ENCODE assay signal across 19 mouse cellular contexts in genomic region chr7:123025123-123025522, GRCm38 (mm10). TPM values are rescaled to one million over a fixed set of nuclear protein-coding genes. Genes with fewer than 3 reads are reported as not detected.
A peak's percentile ranks its signal among the peaks of the same experiment; 100 is the strongest.
DNase-seq lines count a peak whose midpoint lies in the region; ATAC-seq and TF ChIP-seq lines count a peak whose summit lies in the region.
"Had no signal": no experiment of that assay in that cellular context is flagged by ENCODE, and none has a peak within 500 bp of the region (broad histone marks: within the 10 kb centered on the region; RNA-seq: fewer than 3 reads in every experiment).

No protein-coding gene starts in this region.

- ATAC-seq in kidney, postnatal 0 days (replicated peaks; ENCODE audit: low FRiP score, low read depth) = no peak
- ATAC-seq in inflammation-experienced regulatory T-cells, adult 6 months = peak; percentile 70
- ATAC-seq: intestine, postnatal 0 days; liver, embryonic 12.5 days; midbrain, embryonic 13.5 days had no signal

- H3K4me2 ChIP-seq in kidney, postnatal 0 days (ENCODE audit: low read length) = 0 out of 2 replicates have a peak overlapping the region, but pooled peaks have one; percentile 10
- H3K4me2 ChIP-seq: embryonic facial prominence, embryonic 12.5 days; heart, embryonic 15.5 days; hindbrain, embryonic 12.5 days; liver, embryonic 12.5 days; midbrain, embryonic 13.5 days had no signal

- H3K27ac ChIP-seq in kidney, postnatal 0 days = no peak overlapping the region
- no peak overlapping the region for H3K27ac ChIP-seq in kidney, adult 2 months (ENCODE audit: insufficient read depth, low read depth, low read length)
- H3K27ac ChIP-seq: embryonic facial prominence, embryonic 12.5 days; heart, embryonic 15.5 days; hindbrain, embryonic 12.5 days; liver, embryonic 12.5 days; midbrain, embryonic 13.5 days had no signal

- H3K27me3 ChIP-seq in kidney, postnatal 0 days (ENCODE audit: insufficient read depth, low read length) = no peaks in the 10 kb centered on the region
- H3K27me3 ChIP-seq in kidney, adult 2 months (replicated peaks; ENCODE audit: control insufficient read depth, insufficient read depth, low read length) = no peaks in the 10 kb centered on the region
- H3K27me3 ChIP-seq in splenic B cell, adult 2 months (ENCODE audit: control insufficient read depth, insufficient read depth, low read length, poor library complexity, severe bottlenecking) = no peaks in the 10 kb centered on the region
- H3K27me3 ChIP-seq: embryonic facial prominence, embryonic 12.5 days; heart, embryonic 15.5 days; hindbrain, embryonic 12.5 days; midbrain, embryonic 13.5 days had no signal

- DNase-seq in kidney, postnatal 0 days (ENCODE audit: low spot score) = peak; percentile 32
- no peak for DNase-seq in kidney, adult 2 months
- peak; percentile 5 for DNase-seq in T-cell, adult 2 months (ENCODE audit: low spot score)
- peak; percentile 31 for DNase-seq in splenic B cell, adult 2 months (ENCODE audit: low read depth, low spot score)
- DNase-seq in layer of hippocampus, adult 18-20 months (ENCODE audit: low spot score in 2 of 2) = no peak
- DNase-seq in lung, postnatal 36 days = no peak
- DNase-seq in frontal cortex, postnatal 10 days (ENCODE audit: low spot score in 2 of 2) = no peak
- DNase-seq: adrenal gland, postnatal 25 days; cerebellum, postnatal 25 days; heart, adult 18-20 months; thymus, adult 18-20 months had no signal

- no peak for TF ChIP-seq POLR2A in kidney, adult 2 months (IDR thresholded peaks at IDR 0.05; ENCODE audit: low read depth, low read length)

- no peak overlapping the region for H3K4me3 ChIP-seq in kidney, postnatal 0 days (replicated peaks; ENCODE audit: low read depth, low read length)
- H3K4me3 ChIP-seq in kidney, adult 2 months (ENCODE audit: insufficient read depth, low read depth, low read length) = no peak overlapping the region
- H3K4me3 ChIP-seq: embryonic facial prominence, embryonic 12.5 days; heart, embryonic 15.5 days; hindbrain, embryonic 12.5 days; liver, embryonic 12.5 days; midbrain, embryonic 13.5 days had no signal

- H3K9me3 ChIP-seq in kidney, postnatal 0 days (replicated peaks; ENCODE audit: low read length) = no peaks in the 10 kb centered on the region
- H3K9me3 ChIP-seq: embryonic facial prominence, embryonic 12.5 days; heart, embryonic 15.5 days; liver, embryonic 12.5 days; midbrain, embryonic 13.5 days had no signal

- 41% methylated on average over 9 of the region's 9 CpGs for WGBS in kidney, postnatal 0 days
- 29% methylated on average over 9 of the region's 9 CpGs for WGBS in kidney, adult 2 months

- no peaks in the 10 kb centered on the region for H3K36me3 ChIP-seq in kidney, postnatal 0 days (ENCODE audit: insufficient read depth, low read length)
- H3K36me3 ChIP-seq in kidney, adult 2 months (ENCODE audit: control insufficient read depth, insufficient read depth, low read length) = no peaks in the 10 kb centered on the region
- no peaks in the 10 kb centered on the region for H3K36me3 ChIP-seq in splenic B cell, adult 2 months (ENCODE audit: control insufficient read depth, insufficient read depth, low read length, poor library complexity, severe bottlenecking)
- H3K36me3 ChIP-seq: embryonic facial prominence, embryonic 12.5 days; G1E; heart, embryonic 15.5 days; hindbrain, embryonic 12.5 days; liver, embryonic 12.5 days; midbrain, embryonic 13.5 days had no signal

- TF ChIP-seq CTCF in kidney, postnatal 0 days (IDR thresholded peaks at IDR 0.05; ENCODE audit: low read depth) = no peak
- TF ChIP-seq CTCF in kidney, adult 2 months (conservative IDR thresholded peaks at IDR 0.05; ENCODE audit: insufficient read depth, insufficient read length, low read depth, low read length) = no peak

- no peaks in the 10 kb centered on the region for H3K4me1 ChIP-seq in kidney, postnatal 0 days (replicated peaks; ENCODE audit: insufficient read depth, low read length)
- peaks cover 2% of the 10 kb centered on the region; the same call in 1 of the 2 replicates for H3K4me1 ChIP-seq in kidney, adult 2 months (ENCODE audit: control insufficient read depth, insufficient read depth, low read length)
- H3K4me1 ChIP-seq: embryonic facial prominence, embryonic 12.5 days; heart, embryonic 15.5 days; liver, embryonic 12.5 days had no signal

- H3K9ac ChIP-seq in kidney, postnatal 0 days (ENCODE audit: low read depth, low read length) = no peak overlapping the region
- H3K9ac ChIP-seq: embryonic facial prominence, embryonic 12.5 days; heart, embryonic 15.5 days; hindbrain, embryonic 12.5 days; liver, embryonic 12.5 days; midbrain, embryonic 13.5 days had no signal

RNA-seq across cellular contexts. Expression of gene Rbbp6, which starts 59.6 kb away (rescaled TPM):
- 24.4 and 25.6 TPM in 2 replicates for polyA plus RNA-seq in kidney, postnatal 0 days (2015; fragmentation: Nextera tagmentation; extraction: Ambion mirVana)
- polyA plus RNA-seq in kidney, adult 2 months (2012; rRNA removed) = 7.2 and 11.1 TPM in 2 replicates
- 10 to 100 TPM; 33.9 to 66.1 (median 58.2) TPM for polyA plus RNA-seq in inflammation-experienced regulatory T-cells, adult 6 months (2017; shearing (Covaris generic))
- 10 to 100 TPM; 62.6 to 67.2 TPM for total RNA-seq in layer of hippocampus, adult 18-20 months (2021)

Comparison
In these comparisons a context has a peak if more than half of its experiments do, and no peak if none do; other contexts are left out.
1. DNase-seq: peak in kidney, postnatal 0 days (single experiment), T-cell, adult 2 months (single experiment) and splenic B cell, adult 2 months (single experiment); none in kidney, adult 2 months (single experiment), layer of hippocampus, adult 18-20 months (0 of 2), lung, postnatal 36 days (single experiment) and frontal cortex, postnatal 10 days (0 of 2).